Comparison of ENCODE assay signal across 19 mouse cellular contexts in the genomic region with DNA sequence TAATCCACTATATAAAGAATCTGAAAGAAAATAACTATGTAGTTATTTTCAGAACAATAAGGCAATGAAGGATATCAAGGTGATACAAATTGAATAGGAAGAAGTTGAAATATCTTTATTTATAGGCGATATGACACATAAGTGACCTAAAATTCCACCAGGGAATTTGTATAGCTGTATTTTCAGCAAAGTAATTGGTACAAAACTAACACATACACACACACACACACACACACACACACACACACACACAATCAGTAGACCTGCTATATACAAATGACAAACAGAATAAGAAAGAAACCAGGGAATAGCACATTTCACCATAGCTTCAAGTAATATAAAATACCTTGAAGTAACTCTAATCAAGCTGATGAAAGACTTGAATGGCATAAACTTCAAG. TPM values are rescaled to one million over a fixed set of nuclear protein-coding genes. Genes with fewer than 3 reads are reported as not detected.
DNase-seq lines count a peak whose midpoint lies in the region; ATAC-seq lines count a peak whose summit lies in the region.
"Had no signal": no experiment of that assay in that cellular context is flagged by ENCODE, and none has a peak within 500 bp of the region (broad histone marks: within the 10 kb centered on the region; RNA-seq: fewer than 3 reads in every experiment).

No protein-coding gene starts in this region.

- whole genome bisulfite sequencing in kidney, embryonic 14.5 days, result 66% methylated on average over 1 of the region's 1 CpGs

- DNase-seq in kidney, postnatal 10 days, result peak; percentile 7
- DNase-seq: adrenal gland, adult 2 months; adrenal gland, adult 8-10 months; adrenal gland, postnatal 10 days; adrenal gland, postnatal 14 days; adrenal gland, postnatal 25 days; B cell, adult 2 months; cerebellum, adult 11 months; cerebellum, adult 11-12 months; cerebellum, adult 18-20 months; cerebellum, adult 2 months had no signal

- H3K4me2 ChIP-seq in kidney, embryonic 14.5 days (replicated peaks; ENCODE audit: low read depth, low read length), result no peak overlapping the region

- no peaks in the 10 kb centered on the region for H3K27me3 ChIP-seq in kidney, embryonic 14.5 days (ENCODE audit: control insufficient read depth, insufficient read depth, low read length)
- H3K27me3 ChIP-seq: CH12.LX, Patski had no signal

- no peak for ATAC-seq in kidney, embryonic 14.5 days (ENCODE audit: low FRiP score, low TSS enrichment)
- ATAC-seq: activated CD4-positive, CD25-positive, alpha-beta regulatory T cell, adult 4 months; CD4-positive, CD25-positive, alpha-beta regulatory T cell, adult 4 months; Patski had no signal

- H3K27ac ChIP-seq in kidney, embryonic 14.5 days (ENCODE audit: low read depth, low read length), result no peak overlapping the region

- H3K36me3 ChIP-seq in kidney, embryonic 14.5 days (ENCODE audit: control insufficient read depth, insufficient read depth, low read length), result no peaks in the 10 kb centered on the region
- H3K36me3 ChIP-seq: G1E had no signal

- H3K4me3 ChIP-seq in kidney, embryonic 14.5 days (ENCODE audit: low read length), result no peak overlapping the region

- H3K4me1 ChIP-seq in kidney, embryonic 14.5 days (ENCODE audit: control insufficient read depth, insufficient read depth, low read length), result no peaks in the 10 kb centered on the region

- H3K9ac ChIP-seq in kidney, embryonic 14.5 days (ENCODE audit: low read depth, low read length), result no peak overlapping the region

- H3K9me3 ChIP-seq in kidney, embryonic 14.5 days (ENCODE audit: control insufficient read depth, low read length), result peaks cover 4% of the 10 kb centered on the region; the same call in 1 of the 2 replicates
- H3K9me3 ChIP-seq: G1E had no signal

RNA-seq across cellular contexts. Expression of gene Olfr1255, which starts 8.4 kb away (rescaled TPM):
- polyA plus RNA-seq in kidney, embryonic 14.5 days (2014; fragmentation: Nextera tagmentation; extraction: Ambion mirVana), result not detected in 2 replicates
- polyA plus RNA-seq: activated CD4-positive, CD25-positive, alpha-beta regulatory T cell, adult 4 months; adrenal gland, adult 2 months; brain, embryonic 14.5 days; C2C12; CD4-positive, CD25-positive, alpha-beta regulatory T cell, adult 4 months; cerebellum, adult 2 months; G1E; Patski had no signal

RNA-seq across cellular contexts. Expression of gene Olfr1256, which starts 21.1 kb away (rescaled TPM):
- polyA plus RNA-seq in kidney, embryonic 14.5 days (2014; fragmentation: Nextera tagmentation; extraction: Ambion mirVana), result not detected in 2 replicates
- polyA plus RNA-seq: activated CD4-positive, CD25-positive, alpha-beta regulatory T cell, adult 4 months; adrenal gland, adult 2 months; brain, embryonic 14.5 days; C2C12; CD4-positive, CD25-positive, alpha-beta regulatory T cell, adult 4 months; cerebellum, adult 2 months; G1E had no signal

RNA-seq across cellular contexts. Expression of gene Olfr1254, which starts 26.8 kb away (rescaled TPM):
- not detected in 2 replicates for polyA plus RNA-seq in kidney, embryonic 14.5 days (2014; fragmentation: Nextera tagmentation; extraction: Ambion mirVana)
- polyA plus RNA-seq: activated CD4-positive, CD25-positive, alpha-beta regulatory T cell, adult 4 months; adrenal gland, adult 2 months; brain, embryonic 14.5 days; C2C12; CD4-positive, CD25-positive, alpha-beta regulatory T cell, adult 4 months; cerebellum, adult 2 months; G1E; Patski had no signal

RNA-seq across cellular contexts. Expression of gene Olfr48, which starts 27.8 kb away (rescaled TPM):
- not detected in 2 replicates for polyA plus RNA-seq in kidney, embryonic 14.5 days (2014; fragmentation: Nextera tagmentation; extraction: Ambion mirVana)
- polyA plus RNA-seq: activated CD4-positive, CD25-positive, alpha-beta regulatory T cell, adult 4 months; adrenal gland, adult 2 months; C2C12; CD4-positive, CD25-positive, alpha-beta regulatory T cell, adult 4 months; cerebellum, adult 2 months; G1E; Patski had no signal

RNA-seq across cellular contexts. Expression of gene Olfr1257, which starts 58.0 kb away (rescaled TPM):
- not detected in 2 replicates for polyA plus RNA-seq in kidney, embryonic 14.5 days (2014; fragmentation: Nextera tagmentation; extraction: Ambion mirVana)
- polyA plus RNA-seq: activated CD4-positive, CD25-positive, alpha-beta regulatory T cell, adult 4 months; adrenal gland, adult 2 months; brain, embryonic 14.5 days; C2C12; CD4-positive, CD25-positive, alpha-beta regulatory T cell, adult 4 months; cerebellum, adult 2 months; G1E; Patski had no signal
